Mouse (Mus musculus) liver, adult (tissue): ENCODE measurements around the gene Pi4ka.

Experiments used
- GATA4 ChIP-seq: IDR thresholded peaks from 2 replicates; pipeline ENCODE4 v1.6.1; 2014; ENCODE audit warnings: mild to moderate bottlenecking, low read length; ENCODE audit not compliant: insufficient replicate concordance

Pi4ka gene

DNA sequence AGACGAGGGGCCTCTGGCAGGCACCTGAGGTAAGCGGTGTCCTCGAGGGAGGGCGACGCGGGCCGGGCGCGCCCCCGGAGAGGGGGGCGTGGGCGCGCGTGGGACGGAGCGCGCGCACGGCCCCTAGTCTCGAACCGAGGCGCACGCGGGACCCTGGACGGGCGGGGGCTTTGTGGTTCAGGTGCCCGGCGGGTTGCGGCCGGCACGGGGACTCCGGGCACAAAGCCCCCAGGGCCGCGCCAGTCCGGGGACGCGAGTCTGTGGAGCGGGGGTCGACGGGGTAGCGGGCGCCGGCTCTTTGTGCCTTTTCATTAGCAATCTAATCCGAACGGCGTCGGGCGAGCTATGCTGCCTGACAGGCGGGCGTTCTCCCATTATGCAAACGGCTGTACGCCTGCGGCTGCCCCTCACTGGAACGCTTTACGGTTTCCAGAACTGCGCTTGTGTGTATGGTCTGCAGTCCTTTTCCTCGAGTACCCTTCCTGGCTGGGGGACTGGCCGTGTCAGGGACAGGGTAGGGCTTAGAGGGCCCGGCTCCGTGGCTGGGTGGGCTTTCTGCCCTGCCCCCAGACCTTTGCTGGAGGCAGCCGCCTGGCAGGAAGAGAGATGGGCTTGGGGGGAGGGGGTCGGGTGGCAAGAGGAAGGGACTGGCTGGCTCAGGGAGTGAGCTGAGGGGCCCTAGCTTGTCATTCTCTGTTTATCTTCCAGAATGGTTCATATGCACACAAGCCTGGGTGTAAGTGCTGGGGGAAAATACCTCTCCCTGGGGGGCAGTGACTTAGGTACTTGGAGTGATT is 172.2 kb downstream of the Pi4ka start:
- no peak for TF ChIP-seq GATA4

DNA sequence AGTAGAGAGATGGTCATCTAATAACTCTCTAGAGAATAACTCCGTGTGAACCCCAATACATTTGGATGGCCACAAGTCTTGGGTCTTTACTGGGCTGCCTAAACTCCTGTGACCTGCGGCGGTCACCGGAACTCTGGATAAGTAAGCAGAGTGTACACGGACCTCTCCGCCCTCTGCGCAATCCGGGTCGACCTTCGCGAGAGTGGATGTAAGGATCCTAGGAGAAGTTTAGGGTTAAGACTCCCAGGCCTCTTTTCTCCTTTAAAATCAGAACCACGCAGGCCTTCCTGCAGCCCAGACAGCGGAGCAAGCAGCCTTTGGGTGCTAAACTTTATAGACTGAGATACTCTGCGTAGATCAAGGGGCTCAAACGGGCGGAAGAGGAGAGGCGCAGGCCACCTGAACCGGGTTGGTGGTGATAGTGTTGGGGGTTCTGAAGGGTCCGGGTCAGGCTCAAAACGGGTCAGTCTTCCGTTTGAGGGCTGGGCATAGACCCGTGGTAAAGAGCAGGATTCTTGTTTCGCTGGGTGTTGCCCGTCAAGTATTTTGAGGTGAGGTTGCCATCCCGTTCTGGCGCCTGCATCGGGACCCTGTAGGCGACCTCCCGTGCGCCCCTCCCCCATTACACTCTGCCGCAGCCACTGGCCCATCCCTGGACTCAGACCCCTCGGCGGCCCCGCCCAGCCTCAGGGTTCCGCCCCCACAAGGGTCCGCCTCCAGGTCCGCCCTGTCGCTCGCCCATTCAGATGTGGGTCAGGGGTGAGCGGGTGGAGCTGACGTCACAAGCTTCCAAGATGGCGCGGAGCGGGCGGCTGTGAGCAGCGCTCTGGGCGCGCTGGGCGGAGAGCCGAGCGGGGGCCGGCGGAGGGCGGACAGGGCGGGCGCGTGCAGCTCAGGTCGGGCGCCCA is 173.1 kb downstream of the Pi4ka start, which contains the start of gene Hic2:
Hic2 (plus strand) TSS at position 779 of the 908 bp plus-strand sequence.
- no peak for TF ChIP-seq GATA4
